8 mouse cellular contexts compared by ENCODE assay signal in the genomic region with DNA sequence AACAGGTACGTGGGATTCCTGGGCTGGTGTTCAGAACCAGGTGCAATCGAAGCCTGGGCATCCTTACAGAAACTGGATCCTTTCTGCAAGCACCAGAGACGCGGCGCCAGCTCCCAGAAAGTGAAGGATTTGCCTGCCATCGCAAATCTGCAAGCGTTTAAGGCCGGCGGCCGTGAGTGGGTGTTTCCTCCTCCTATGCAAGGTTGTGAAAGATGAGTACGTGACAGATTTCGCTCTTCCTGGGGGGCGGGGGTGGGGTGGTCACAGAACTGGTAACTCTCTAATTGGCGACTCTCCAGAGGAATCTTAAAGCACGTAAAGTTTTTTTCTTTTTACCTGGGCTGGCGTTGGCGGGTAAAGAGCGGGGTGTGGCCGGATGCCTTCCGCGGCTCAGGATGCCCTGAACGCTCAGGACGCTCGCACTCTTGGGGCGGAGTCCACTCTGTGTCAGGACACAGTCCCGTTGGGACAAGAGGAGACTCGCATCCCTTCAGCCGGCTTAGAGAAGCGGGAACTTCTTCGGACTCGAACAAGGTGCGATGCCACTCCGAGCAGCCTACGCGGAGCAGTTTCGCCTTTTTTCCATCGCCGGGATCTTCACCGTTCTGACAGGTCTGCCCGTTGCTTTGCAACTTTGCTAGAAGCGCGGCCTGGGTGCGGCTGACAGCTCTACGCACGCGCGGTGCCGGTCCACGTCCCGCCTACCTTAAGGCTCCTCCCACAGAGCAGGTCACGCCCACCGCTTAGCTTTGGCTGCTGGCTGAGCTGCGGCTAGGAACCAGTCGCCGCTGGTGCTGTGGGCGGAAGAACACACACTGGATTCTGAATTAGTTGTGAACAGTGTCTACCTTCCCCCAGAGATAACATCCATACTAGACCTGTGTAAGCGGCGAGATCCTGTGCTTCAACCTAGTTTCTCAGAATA.
DNase-seq lines count a peak whose midpoint lies in the region; ATAC-seq and TF ChIP-seq lines count a peak whose summit lies in the region.

No protein-coding gene starts in this region.

- DNase-seq in ZHBTc4 (ENCODE audit: low read depth, low spot score), result peak; percentile 96
- DNase-seq in gastrocnemius, adult 8-10 months (ENCODE audit: low spot score in 2 of 2), result peak; percentile 79 to 82
- DNase-seq in induced T-regulatory cell, adult 2 months (ENCODE audit: low read depth), result peak; percentile 96
- peak; percentile 56 to 88 for DNase-seq in left cerebral cortex, adult 9 months (ENCODE audit: low spot score in 2 of 2)
- peak; percentile 82 for DNase-seq in right cerebral cortex, postnatal 14 days
- peak; percentile 84 to 91 for DNase-seq in urinary bladder, postnatal 36 days (ENCODE audit: low spot score in 2 of 2)

- peak; percentile 82 for ATAC-seq in megakaryocyte progenitor cell, adult 5-6 weeks (replicated peaks; ENCODE audit: poor library complexity)

- H3K4me1 ChIP-seq in cortical plate, adult 2 months (ENCODE audit: control insufficient read depth, insufficient read depth, low read length), result no peaks in the 10 kb centered on the region

- no peak for TF ChIP-seq CTCF in cortical plate, adult 2 months (IDR thresholded peaks at IDR 0.05; ENCODE audit: extremely low read depth, insufficient read depth, low read length)

- peak overlapping the region; percentile 71 for H3K4me3 ChIP-seq in cortical plate, adult 2 months (ENCODE audit: insufficient read depth, low read length)

- TF ChIP-seq POLR2A in cortical plate, adult 2 months (IDR thresholded peaks at IDR 0.05; ENCODE audit: extremely low read depth, insufficient read depth, low read length), result peak; percentile 94

- H3K27ac ChIP-seq in cortical plate, adult 2 months (ENCODE audit: insufficient read depth, low read length), result peak overlapping the region; percentile 18; the same call in 1 of the 2 replicates

Comparison
In these comparisons a context has a peak if more than half of its experiments do, and no peak if none do; other contexts are left out.
1. Peak in every context shown above with its lines: DNase-seq, ATAC-seq, H3K4me3 ChIP-seq and H3K27ac ChIP-seq.